Mouse (Mus musculus) monocyte, adult 2 months (primary cell): Measurements from ENCODE around the gene Tbc1d10c.
A peak's percentile ranks its signal among the peaks of the same experiment; 100 is the strongest.

ENCODE experiments used
- DNase-seq, 2 experiments: peaks; one replicate each; pipeline ENCODE4 v3.0.0; 2022; ENCODE audit warnings: low spot score in 2 of 2, low read depth in 1 of 2

The Tbc1d10c gene

DNA sequence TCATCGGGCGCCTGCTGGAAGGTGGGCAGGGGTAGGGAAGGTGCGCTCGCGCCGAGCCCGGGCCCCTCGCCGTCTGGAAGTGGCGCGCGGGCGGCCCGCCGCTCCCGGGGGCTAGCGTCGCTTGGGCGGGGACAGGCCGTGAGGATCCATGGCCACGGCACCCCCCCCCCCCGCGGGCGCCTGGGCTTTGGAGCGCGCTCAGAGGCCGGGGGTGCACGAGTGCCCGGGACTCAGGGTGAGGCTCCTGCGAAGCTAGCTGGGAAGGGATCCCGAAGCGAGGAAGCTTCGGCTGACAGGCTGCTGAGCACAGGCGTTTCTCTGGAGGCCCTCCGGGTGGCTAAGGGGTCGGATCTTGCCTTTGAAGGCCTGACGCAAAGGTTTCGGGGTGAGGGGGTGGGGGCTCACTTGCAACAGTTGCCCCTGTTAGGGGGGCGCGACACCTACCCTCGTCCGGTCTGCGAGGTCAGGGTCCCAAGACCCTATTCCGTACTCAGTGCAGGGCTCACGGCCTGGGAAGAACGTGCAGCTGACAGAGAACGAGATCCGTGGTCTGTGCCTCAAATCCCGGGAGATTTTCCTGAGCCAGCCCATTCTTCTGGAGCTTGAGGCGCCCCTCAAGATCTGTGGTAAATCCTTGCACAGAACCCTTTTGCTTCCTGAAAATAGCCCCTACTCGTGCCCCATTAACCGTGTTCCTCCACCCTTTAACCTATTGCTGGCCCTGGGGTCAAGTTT lies 1.3 kb upstream of the Tbc1d10c start:
- no peak for DNase-seq

DNA sequence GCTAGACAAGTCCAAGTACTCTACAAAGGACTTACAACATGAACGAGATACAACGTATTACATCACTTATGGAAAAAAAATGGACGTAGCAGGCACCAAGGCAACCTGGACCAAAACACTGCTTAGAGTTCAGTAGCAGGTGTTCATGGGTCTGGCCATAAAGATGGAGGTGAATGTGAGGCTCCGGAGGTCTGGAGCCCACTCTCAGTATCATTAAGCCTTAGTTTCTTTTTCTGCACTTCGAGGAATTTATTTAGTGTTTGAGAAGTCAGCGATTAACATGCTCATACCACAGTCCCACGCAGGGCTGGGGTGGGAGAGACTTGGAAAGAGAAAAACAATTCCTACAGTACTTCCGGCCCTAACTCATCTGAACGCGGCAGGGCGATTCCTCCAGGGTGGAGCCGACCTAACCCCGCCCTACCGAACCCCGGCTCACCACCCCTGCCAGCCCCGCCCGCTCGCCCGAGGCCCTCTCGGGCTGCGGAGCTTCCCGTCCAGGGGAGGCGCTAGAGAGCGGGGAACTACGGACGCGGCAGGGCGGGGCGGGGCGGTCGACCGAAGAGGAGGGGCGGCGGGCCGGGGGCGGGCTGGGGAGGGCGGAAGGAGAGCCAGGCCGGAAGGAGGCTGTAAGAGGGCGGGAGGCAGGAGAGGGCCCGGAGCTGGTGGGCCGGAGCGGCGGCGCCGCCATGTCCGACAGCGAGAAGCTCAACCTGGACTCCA lies 605 bp upstream of the Tbc1d10c start, which contains the start of gene Ppp1ca:
Gene Ppp1ca, plus strand, starts transcription at position 538 of the 723 bp plus-strand sequence.
- DNase-seq: peak; percentile 88 to 89

DNA sequence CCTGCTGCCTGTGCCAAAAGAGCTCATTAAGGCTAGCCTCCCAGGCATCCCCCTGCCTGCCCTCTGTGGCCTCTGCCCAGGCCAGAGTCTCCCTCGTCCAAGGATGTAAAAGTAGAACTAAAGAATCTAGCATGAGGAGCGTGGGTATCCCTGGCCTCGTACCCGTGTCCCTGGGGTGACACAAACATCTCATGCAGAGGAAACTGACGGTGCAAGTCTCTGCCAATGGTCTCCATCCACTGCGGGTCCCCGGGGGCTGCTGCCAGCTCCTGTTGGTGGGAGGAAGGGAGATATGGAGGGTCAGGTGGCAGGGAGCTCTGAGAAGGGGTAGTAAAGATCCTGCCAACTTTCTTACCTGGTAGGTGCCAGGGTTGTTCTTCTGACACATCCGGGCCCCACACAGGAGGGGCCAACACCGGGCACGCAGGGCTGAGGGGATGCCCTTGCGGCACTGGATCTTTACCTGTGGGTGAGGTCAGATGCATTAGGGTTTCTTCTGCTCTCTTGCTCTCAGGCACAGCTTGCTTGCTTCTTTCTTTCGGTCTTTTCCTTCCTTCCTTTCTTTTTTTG lies 1.9 kb downstream of the Tbc1d10c start:
- DNase-seq: no peak

DNA sequence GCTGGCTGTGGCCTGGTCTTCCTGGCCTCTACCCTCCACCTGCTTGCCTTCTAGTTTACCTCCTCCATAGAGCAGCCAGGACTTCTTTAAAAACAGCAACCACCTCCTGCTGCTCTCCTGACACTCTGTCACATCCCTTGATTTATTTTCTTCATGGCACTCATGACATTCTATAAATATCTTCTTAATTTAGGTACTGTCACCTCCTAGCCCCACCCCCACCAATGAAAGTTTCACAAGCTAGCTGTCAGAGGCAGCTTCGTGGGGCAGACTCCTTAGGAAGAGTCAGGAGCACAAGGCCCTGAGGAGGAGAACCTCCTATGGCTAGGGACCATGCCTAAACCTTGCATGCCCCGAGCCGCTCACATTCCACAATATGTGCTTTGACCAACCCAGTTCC lies 3.8 kb downstream of the Tbc1d10c start:
- DNase-seq: no peak

DNA sequence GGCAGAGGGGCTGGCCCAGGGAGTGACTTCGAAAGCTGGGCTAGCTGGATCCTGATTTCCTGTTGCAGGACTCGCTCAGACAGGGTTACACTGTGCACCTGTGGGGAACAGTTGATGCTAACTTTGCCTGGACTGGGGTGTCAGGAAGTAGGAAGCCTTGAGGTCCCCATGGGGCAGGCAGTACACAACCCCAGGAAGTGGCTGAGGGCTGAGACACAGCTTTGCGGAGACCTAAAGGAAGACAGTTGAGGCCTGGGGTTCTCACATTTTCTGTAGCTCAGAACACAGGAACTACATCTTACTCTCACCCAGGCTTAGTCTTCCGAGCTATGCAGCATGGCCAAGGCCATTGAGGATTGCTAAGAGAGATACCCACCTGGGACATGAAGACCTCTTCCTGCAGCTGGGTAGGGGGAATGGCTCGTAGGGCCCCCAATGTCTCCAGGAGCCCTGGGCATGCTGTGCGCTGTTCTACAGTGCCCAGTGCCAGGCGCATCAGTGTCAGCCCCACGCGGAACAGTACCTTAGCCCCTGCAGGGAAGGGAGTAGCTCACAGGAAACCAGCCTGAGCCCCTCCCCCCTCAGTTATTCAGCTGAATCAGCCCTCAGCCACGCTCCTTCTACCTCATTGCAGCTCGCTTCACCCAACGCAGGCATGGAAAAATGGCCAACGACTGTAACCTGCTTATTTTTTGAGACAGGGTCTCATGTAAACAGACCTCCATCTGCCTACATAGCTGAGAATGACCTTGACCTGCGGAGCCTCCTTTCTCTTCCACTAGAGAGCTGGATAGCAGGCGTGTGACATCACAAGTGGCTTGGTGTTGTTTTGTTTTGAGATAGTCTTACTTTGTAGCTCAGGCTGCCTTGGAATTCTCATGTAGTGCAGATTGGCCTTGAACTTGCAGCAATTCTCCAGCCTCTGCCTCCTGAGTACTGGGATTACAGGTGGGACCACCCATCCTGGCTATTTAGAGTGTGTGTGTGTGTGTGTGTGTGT lies 5.8 kb downstream of the Tbc1d10c start:
- no peak for DNase-seq

DNA sequence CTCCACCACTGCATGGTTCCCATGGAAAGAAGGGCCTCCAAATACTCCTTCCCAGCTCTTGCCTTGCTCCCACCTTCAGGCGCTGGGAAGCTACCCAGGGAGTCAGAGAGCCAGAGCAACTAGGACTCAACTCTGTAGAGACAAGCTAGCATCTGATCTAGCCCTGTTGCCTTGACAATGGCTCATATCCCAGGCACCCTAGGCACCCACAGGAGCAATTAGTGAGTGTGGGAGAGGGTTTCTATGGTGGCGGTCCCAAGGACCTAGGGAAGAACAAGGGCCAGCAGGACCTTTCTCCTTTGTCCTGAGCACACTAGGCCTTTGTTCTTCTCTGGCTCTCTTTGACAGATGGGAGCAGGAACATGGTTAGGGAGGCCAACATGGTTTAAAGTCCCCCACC lies 7.4 kb downstream of the Tbc1d10c start:
- no peak for DNase-seq

DNA sequence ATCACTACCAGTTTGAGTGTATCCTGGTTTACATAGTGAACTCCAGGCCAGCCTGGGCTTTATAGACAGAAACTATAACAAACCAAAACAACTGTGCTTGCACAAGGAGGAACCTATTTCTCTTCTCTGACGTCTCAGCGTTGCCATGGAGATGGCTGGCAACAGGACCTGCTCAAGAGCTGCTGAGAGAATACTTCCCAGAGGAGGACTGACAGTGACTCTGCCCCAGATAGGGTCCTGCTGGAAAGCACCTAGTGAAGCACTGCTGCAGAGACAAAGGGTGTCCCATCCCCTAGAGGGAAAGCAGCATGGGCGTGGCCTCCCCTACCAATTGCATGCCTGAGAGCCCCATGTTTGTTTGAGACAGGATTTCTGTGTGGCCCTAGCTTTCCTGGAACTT lies 9.2 kb downstream of the Tbc1d10c start:
- DNase-seq: peak; percentile 76 to 82

DNA sequence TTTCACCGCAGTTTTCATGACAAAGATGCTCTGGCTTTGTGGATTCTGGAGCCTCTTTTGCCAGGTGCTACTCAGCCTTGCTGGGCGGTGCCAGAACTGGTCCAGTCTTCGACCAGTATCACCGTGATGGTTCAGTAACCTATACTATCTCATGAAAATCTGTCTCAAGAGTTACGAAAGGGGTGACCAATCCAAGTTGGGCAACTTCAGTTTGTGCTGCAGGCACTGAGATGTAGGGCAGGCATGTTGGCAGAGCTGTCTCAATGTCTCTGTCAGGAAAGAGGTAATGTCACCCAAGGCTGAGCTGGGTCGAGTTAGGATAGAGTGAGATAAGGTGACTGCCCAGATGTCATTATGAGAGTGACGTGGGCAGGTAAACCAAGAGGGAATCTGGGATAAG lies 10.7 kb downstream of the Tbc1d10c start:
- DNase-seq: no peak

DNA sequence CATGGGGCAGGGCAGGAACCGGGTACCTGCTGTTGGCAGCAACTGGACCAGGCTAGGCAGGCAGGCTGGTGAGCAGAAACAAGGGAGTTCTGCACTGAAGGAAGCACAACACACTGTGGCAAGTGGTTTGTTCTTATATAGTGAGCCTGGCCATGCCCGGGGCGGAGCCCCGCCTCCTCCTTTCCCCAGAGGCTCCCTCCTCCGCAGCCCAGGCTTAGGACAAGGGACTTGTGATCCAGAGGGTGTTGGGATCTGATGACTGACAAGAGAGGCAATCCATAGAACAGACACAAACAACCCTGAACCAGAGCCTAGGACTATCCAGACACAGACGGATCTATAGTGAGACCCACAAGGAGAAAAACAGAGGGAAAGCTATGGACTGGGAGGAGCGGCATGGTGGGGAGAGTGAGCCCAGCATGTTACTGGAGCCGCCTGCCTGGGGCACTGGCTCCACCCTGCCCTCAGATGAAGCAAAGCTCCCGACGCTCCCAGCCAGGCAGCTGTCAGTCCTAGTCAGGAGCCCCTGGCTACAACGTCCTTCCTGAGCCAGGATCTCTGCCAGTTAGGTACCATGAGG lies 15.6 kb downstream of the Tbc1d10c start, which contains the start of gene Carns1:
Gene Carns1, minus strand, starts transcription at position 112 of the 580 bp plus-strand sequence.
- no peak for DNase-seq

DNA sequence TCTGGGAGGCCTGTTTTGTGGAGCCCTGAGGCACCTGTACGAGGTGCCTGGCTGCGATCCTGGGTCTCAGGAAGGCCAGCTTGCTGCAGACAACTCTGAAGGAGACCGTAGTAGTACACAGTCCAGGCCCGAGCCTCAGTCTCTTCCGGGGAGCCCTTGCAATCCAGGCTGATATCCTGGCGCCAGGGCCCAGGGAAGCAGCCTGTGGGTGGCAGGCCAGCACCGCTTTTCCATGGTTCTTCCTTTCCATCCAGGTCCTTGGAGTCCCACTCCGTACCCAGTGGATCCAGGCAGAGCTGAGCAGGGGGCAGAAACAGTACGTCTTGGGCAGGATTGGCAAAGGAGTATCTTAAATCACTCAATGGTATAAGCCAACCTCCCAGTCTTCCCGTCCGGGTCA lies 18.2 kb downstream of the Tbc1d10c start:
- no peak for DNase-seq

DNA sequence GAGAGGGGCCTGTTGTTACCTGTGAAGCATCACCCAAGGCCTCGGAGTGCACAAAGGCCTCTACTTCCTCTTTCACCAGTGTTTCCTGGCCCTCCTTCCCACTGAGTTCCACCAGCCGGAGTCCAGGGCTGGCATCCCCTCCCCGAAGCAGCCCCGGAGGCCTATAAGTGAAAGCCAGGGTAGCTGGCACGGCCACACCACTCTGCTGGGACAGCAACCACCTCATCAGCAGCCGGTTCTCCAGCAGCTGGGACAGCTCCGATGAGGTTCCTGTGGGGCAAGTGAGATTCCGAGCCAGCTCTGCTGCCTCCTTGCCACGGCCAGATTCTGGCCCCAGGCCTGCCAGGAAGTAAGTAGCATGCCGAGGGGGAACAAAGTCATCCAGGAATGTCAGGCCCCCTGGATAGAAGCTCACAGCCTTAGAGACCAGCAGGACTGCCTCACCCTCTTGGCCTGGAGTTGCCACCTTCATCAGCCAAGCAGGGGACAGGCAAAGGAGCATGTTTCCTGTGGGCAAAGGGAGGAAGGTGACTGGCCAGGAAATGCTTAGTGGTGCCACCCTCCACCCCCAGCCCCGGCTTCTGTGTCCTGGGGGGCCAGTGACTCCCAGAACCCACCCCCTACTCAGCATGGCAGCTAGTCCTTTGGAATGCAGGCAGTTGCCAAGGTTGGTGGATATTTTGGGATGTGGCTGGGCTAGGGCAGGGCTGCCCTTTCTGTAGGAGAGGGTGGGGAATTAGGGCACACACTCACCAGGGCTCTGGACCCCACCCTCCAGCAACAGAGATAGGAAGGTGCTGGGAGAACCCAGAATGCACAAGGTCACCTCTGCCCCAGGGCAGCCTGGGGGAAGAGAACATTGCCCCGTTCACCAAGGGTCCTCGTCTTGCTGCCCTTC lies 19.4 kb downstream of the Tbc1d10c start:
- peak in 1 of 2 experiments; percentile 30 for DNase-seq

DNA sequence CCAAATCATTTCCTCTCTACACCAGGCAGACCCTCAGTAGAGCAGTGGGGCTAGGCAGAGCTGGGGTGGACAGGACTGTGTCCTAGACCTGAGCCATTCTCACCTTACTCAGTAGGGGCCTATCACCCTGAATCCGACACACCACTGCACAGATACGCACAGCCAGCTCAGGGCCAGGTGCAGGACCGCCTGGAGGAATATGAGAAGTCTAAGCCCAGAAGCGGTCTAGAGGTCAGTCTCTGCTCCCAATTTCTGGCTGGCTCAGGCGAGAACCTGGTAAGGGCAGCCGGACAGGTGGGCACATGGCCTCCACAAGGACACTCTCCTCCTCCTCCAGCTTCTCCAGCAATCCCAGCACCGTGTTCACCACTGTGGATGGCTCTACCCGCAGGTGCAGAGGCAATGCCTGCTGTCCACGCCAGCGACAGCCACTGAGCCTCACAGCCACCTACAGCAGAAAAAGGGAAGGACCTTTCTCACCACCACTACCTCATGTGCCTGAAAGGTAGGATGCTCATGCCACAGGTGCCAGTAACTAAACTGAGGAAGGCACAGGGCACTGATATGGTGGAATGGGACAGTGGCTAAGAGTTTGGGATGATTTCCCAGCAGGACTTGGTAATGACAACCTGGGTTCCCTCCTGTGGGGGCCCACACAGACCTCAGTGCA lies 20.2 kb downstream of the Tbc1d10c start:
- DNase-seq: no peak

DNA sequence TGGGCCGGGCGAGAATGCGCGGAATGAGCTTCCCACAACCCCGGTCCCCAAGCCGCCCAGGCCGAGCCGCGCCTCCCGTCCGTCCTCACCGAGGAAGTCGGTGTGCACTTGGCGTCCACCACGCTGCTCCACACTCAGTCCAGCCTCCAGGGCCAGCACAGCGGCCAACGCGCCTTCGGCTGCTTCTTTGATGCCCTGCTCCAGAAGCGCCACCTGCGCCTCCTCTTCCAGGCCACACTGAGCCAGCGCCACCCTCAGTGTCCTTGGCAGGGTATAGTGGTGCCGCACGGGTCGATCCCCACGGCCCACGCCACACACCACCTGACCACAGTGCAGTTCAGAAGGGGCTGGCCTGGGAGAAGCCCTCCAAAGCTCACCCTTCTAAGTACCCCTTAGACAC lies 21.3 kb downstream of the Tbc1d10c start:
- no peak for DNase-seq

DNA sequence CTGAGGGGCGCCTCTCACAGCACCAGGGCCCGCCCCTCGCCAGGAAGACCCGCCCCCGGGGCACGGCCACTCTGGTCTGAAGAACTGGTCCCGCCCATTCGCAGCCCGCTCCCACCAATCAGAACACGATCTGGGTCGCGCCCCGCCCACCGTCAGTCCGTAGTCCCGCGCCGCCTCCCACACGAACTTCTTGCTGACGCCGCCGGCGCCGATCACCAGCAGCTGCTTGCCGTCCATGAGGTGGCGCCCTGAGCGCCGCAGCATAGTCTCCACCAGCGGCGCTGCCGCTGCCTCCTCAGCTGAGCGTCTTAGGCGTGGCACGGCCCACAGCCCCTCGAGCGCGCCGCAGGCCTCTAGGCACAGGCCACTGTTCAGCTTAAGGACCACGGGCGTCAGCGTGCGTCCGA lies 21.7 kb downstream of the Tbc1d10c start:
- DNase-seq: peak; percentile 98

DNA sequence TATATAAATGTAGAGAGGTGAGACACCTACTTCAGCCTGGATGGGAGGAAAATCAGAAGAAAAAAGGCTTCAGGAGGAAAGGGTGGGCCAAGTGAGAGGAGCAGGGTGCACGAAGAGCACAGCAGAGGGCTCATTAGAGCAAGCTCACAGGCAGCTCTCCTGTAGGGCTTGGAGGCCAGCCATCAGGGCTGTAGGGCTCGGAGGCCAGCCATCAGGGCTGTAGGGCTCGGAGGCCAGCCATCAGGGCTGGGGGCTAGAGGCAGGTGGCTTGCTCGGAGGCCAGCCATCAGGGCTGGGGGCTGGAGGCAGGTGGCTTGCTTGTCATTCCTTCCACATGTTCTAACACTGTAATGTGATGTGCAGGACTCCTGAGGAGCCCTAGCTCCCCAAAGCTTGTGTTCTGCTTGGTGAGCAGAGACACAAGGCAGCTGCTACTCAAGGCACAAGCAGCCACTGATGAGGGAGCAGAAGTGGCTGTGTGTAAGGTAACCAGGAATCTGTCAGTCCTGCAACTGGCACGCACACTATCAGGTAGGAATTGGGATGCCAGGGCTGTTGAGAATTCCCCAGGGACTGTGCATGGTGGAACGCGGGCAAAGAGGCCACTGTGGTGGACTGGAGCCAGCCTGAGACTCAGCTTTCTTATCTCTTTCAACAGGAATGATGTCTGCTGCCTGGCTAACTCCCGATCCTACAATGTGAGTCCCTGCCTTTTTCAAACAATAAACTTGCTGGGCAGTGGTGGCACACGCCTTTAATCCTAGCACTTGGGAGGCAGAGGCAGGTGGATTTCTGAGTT lies 24.2 kb downstream of the Tbc1d10c start:
- no peak for DNase-seq

DNA sequence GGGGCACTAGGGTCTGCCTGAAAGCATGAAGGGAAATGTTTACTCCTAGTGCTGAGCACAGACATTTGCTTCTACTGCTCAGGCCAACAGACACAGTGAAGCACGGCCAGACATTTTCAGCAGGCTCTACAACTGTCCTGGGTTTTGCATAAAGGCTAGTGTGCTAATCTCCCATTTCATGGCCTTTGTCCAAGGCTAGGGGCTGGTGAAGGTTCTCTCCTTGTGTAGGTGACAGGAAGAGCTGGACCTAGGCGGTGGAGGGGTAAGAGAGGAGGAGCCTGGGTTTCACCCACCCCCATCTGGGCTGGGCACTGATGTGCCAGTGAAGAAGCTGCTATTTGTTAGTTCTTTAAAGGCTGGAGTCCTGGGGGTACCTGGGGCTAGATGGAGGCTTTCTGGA lies 26.4 kb downstream of the Tbc1d10c start:
- no peak for DNase-seq

DNA sequence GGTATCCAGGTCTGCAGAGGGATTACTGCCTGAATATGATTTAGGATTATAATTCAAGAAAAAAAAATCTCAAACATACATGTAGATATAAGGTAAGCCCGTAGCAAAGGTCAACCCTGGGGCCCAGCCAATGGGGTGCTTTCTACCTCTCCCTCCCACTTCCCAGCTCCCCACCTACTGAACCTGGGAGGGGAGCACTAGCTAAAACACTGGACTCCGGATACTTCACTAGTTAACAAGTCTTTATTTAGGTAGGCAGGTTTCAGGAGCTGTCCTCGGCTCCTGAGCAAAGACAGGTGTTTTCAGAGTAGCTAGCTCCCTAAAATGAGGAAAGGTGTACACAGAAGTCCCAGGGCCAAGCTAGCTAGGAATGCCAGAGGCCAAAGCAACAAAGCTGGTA lies 27.0 kb downstream of the Tbc1d10c start:
- no peak for DNase-seq

DNA sequence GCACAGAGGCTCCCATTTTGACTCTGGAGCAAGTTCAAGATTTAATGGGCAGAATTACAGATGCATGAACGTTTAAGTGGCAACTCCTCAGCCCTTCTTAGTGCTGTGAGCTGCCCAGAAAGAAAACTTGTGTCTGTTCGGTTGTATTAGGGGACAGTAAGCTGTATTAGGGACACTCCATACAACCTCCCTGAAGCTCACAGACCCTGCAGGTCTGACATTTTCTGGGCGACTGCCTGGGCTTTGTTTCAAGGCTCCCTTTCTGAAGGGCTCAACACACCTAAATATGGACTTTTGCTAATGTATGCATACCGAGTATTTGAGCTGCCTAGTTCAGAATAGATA lies 27.6 kb downstream of the Tbc1d10c start:
- no peak for DNase-seq
